Mouse (Mus musculus): Measurements from ENCODE around the gene Abat.

Abat gene

DNA sequence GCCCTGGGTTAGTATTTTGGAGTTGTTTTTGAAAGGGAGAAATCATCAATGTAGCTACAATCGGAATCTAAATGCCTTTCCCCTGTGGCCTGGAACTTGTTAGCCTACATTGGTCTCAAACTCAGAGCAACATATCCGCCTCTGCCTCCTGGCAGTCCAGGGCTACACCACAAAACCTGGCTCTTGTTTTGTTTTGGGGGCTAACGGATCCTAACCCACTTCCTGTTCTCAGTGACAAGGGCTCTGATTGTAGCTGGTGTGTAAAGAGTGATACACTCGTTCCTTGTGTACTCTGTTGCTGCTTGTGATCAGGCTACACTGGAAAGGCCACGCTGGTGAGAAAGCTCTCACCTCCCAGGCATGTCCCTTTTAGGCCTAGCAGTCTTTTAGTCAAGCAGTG, 118.2 kb downstream of the Abat start:
- in situ Hi-C loops (cut with MboI, MseI), result no loop called here

DNA sequence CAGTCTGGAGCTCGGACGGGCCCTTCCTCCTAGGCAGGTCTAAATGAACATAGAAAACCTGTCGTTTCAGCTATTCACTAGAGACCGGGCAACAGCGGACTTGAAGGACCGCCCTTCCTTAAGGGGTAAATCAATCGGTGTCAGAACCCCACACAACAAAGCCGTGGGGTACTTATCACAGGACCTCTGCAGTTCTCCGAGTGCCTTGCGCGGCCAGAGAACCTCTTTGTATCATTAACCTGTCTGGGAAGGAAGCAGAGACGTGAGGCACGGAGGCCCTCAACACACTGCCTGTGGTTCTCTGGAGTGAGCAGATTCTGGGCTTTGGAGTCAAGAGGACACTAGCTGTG, 123.6 kb downstream of the Abat start:
- in situ Hi-C loops (cut with MboI, MseI), result no loop called here

DNA sequence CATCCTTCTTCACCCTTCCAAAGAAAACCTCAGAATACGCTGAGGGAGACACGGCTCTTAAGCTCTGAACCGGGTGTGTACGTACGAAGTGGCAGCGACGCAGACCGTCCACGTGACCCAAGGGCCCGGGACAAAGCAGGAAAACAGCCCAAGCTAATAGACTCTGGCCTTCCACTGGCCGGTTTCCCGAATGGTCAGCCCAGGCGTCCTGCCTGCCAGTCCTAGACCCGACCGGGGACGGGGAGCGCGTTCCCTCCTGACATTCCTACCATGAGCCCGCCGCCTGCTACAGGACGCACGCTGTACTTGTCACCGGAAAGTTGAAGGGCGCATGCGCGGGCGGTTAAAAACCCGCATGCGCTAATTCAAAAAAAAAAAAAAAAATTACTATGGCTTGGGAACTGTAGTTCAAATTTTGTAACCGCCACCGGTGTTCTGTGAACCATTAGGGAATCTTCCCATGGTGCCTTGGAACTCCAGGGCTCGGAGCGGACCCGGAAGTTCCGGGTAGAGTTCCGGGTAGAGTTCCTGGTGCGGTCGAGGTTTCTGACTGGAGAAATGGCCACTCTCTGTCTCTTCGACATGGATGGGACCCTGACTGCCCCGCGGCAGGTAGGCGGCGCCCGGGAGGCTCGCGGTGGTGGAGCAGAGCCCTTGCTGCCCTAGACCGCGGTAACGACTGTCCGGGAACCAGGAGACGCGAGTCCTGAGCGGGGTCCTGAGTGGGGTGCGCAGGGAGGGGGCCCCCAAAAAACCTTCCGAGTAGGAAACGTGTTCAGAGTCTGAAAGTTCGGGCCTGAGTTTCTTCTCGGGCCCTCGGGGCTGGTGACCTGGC, 124.2 kb downstream of the Abat start, which contains the start of the genes Pmm2 and Tmem186:
Gene Pmm2 (plus strand): TSS at position 458 of the 835 bp plus-strand sequence.
Gene Tmem186 (minus strand): TSS at position 496 of the 835 bp plus-strand sequence.
- in situ Hi-C loops (cut with MboI, MseI), result no loop called here

DNA sequence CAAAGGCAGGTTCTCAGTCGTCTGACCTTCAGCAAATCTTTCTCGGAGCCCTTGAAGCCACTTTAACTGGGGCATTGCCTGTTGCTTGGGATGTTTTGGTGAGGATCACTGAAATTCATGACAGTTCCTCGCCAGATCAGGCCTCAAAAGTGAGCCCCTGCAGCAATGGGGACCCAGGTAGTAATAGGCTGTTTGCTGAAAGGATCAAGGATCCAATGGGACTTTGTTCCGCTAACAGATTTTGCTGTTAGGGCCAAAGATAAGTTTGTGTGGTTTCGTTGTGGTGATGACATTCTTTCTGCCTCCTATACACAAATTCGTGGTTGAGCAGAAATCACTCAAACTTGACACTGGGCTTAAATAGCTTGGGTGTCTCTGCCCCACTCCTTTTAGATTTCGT, 124.9 kb downstream of the Abat start:
- in situ Hi-C loops (cut with MboI, MseI), result no loop called here

DNA sequence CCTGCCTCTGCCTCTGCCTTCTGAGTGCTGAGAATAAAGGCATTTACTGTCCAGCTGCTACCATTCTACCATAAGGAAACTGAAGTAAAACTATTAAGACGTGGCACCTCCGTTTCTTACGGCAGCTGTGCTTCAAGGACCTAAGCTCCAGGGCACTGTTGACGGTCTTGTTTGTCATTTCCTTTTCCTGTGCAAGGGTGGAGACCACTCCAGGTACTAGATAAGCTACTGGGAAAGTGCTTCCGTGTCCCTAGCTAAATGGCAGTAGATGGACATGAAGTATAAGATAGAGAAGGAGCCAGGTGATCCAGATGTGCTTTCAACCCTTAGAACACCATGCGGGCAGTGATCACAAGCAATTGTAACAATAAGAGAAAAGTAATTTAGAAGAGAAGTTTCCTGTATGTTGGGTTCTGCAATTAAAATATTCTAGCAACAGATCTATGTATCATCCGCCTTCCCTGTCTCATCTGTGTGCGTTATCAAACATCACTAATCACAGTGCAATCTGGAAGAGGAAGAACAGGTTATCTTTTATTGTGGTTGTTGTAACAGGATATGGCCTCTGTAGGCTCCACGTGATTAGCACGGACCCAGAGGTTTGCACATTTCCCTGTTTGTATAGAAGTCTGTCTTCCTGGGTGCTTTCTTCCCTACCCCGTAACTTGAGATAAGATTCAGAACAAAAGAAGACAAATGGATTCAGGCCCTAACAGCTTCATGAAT, 126.4 kb downstream of the Abat start:
- in situ Hi-C loops (cut with MboI, MseI), result no loop called here

DNA sequence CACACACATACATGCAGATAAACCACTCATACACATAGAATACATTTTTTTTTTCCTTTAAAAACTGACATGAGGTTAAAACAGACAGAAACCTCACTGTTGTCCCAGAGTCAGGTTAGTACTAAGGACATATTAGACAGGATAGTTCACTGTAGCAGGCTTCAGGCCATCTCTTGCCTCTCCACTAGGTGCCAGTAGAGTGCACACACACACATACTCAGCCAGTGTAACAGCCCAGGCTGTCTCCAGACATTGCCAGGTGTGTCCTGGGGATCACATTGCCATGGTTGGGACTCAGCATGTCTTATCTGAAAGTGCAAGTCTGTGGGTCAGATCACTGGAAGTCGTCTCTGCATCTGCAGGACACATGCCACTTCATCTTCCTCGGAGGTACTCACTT, 130.6 kb downstream of the Abat start:
- in situ Hi-C loops (cut with MboI, MseI), result no loop called here

DNA sequence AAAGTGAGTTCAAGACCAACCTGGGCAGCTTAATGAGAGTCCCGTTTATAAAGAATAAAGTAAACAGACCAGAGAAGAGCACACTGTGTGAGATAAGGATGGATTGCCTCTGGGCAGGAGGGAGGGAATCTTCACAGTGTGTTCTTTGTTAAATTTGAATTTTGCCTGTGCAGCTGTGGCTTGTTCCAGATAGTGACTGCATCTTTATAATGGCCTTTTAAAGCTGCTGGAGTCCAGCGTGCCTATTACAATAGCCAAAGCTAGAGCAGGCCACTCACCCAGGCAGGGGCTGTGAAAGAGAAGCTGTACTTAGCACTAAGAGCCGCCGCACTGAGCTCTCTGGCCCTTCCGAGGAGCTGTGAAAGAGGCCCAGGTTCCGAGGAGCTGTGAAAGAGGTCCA, 132.3 kb downstream of the Abat start:
- in situ Hi-C loops (cut with MboI, MseI), result no loop called here

DNA sequence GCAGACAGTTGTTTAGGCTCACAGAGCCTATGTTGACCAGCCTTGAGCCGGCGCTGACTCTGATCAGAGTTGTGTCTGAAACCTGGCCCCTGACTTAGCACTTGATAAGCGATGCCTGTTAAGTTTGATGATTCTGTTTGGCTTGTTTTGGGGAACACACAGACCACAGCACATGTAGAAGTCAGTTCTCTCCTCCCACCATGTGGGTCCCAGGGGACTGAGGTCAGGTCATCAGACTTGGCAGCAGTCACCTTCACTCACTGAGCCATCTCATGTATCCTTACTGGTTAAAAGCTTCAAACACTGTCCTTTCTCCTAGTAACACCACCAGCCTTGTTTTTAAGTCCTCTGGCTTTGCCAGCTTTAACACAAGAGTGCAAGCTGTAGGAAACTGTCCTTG, 136.8 kb downstream of the Abat start:
- in situ Hi-C loops (cut with MboI, MseI), result no loop called here

DNA sequence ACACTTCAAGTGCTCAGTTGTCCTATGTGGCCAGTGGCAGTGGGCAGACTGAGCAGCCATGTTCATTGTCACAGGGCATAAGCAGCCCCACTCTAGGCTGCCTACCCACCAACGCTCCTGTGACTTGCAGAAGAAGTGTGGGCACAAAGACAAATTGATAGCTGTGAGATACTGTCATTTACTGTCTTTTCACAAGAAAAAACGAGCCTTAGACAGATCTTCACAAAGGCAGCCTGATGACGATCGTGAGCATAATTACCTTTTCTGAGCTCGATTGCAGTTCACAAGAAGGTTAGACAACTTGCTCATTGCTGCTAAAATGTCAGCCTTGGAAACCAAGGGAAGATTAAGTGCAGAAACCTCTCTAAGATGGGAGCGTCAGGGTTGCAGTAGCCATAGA, 141.9 kb downstream of the Abat start:
- in situ Hi-C loops (cut with MboI, MseI), result no loop called here

DNA sequence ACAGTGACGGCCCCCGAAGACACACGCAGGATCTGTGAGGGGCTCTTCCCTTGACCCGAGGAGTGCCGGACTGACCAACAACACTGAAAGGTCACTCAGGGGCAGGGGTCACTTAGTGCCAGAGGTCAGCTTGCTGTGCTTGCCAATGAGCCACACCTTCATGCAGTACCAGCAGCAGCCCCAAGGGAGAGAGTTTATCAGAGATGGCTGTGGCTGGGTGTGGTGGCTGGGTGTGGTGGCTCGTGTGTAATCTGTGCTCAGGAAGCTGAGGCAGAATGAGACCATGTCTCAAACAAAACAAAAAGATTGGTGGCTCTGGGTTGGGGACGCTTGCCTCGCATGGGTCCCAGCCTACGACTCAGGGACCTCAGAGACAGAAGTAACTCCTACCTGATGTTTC, 142.4 kb downstream of the Abat start:
- in situ Hi-C loops (cut with MboI, MseI), result no loop called here

DNA sequence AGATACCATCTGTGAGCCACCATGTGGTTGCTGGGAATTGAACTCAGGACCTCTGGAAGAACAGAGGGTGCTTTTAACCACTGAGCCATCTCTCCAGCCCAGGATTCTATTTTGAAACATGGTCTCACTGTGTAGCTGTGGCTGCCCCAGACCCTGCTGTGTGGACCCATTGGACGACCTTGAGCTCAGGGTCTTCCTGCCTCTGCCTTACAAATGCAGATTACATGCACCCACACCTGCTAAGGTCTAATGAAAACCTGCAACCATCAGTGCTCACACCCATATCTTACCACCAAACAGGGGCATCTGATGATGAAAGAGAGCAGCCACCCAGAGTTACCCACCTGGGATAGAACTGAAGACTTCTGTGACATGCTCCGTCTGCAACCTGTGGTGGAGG, 143.0 kb downstream of the Abat start:
- in situ Hi-C loops (cut with MboI, MseI), result no loop called here

DNA sequence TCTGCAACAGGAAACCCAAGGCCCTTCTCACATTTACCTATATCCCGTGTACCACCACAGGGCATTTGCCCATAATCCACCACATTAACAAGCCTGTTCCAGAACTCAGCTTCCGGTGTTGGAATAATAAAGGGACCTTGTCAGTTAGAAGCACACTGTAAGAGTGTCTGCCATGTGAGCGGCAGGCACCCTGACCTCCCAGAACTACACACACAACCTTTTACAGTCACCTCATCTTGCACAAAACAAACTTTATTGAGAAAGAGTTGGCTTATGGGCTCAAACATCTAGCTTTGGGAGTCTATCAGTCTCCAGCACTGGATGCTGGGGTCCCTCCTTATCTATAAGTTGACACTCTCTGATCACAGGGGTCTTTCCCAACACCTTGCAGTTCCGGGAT, 145.1 kb downstream of the Abat start:
- in situ Hi-C loops (cut with MboI, MseI), result no loop called here

DNA sequence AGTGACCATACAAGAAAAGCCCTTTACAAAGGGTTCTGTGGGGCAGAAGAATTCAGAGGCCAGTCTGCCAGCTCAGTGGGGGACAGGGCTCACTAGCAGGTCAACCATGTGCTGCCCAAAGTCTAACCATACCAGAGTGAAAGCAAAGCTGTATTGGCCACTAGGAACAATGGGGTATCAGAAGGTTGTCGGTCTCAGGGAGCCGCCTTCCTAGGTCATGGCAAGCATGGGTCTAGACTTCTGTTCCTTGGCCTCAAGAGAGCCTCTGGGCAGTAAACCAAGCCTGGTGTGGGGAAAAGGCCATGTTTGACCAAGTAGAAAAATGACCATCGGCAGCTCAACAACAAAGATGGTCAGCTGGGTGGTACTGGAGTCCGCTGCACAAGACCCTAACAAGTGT, 145.5 kb downstream of the Abat start:
- in situ Hi-C loops (cut with MboI, MseI), result no loop called here

DNA sequence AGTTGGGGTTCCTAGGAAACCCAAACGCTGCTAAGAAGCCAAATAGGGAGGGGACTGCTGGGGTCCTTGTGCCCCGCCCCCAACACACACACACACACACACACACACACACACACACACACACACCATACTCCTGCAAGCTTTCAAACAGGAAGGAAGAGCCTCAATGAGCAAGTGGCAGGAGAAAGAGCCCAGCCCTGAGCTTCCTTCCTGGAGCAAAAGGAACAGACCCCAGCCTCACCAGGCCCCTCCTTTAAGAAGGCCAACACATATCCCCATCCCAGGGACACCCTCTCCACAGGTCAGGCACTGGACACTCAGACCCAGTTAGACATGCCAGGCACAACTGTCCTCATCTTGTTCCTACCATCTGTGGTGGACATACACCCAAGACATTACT, 149.8 kb downstream of the Abat start:
- in situ Hi-C loops (cut with MboI, MseI), result no loop called here

DNA sequence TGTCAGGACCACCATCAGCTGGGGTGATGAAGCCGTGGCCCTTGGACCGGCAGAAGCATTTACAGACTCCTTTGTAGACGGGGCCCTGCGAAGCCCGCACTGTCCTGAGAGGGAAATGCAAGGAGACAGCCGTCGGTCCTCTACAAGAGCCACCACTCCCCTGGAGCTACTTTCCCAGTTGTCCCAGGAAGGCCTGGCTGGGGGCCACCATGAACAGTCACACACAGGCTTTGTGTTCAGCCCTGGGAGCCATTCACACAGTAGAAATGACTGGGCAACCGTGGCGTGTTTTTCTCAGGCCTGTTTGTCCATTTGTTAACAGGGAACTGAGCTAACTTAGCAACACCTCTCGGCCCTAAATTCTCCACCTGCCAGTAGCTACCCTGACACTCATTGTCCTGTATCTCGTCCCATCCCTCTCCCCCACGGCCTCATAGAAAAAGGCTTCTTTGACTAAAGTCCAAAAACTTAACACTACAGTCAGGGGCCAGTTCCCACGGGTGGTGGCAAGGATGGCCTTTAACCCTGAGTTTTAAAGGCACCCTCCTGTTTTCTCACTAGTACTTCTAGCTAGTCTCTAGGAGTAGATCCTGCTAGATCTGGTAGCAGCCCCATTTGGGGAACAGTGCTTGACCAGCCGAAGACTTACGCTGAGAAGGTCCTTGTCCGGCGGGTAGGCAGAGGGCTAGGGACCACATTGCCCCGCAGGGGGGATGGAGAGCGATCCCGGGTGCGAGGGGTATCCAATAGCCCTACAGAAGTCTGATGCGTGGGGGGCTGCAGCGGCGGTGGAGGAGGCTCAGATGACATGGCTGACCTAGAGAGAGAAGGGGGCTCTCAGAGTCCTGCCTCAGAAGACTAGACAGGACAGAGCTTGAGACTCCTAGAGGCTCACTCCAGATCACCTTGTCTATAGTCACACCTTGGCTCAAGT, 150.6 kb downstream of the Abat start:
- in situ Hi-C loops (cut with MboI, MseI), result no loop called here

DNA sequence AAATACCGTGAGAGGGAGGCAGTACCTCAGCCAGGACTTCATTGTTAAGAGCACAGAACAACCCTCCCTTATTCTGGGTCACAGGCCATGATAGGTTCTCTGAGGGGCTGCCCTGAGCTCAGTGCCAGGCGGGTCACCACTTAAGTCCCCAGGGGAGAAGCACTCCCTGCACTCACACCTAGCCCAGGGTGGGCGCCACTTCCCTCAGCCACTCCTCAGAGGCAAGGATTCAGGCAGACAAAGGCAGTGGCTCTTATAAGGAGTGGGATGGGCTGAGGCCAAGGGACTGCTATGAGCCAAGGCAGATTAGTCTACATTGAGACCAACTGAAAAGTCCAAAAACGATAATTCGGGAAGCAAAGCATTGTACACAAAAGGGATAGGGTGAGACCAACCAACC, 152.1 kb downstream of the Abat start:
- in situ Hi-C loops (cut with MboI, MseI), result no loop called here

DNA sequence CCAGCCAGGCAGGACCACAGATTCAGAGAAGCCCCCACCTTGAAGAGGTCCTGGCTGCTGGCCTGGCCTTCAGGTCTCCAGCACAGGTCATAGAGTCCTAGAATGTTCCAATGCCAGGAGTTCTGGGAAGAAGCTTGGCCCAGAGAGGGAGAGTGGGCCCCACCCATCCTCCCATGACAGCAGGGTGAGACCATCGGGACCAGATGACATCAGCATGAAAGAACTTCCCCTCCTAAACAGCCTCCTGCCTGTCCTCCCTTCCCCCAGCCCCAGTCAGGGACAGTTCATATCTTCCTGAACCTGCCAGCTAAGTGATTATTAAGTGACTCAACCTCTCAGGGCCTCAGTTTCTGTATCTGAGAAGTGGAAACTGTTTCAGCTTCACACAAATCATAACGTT, 153.2 kb downstream of the Abat start:
- in situ Hi-C loops (cut with MboI, MseI), result no loop called here

DNA sequence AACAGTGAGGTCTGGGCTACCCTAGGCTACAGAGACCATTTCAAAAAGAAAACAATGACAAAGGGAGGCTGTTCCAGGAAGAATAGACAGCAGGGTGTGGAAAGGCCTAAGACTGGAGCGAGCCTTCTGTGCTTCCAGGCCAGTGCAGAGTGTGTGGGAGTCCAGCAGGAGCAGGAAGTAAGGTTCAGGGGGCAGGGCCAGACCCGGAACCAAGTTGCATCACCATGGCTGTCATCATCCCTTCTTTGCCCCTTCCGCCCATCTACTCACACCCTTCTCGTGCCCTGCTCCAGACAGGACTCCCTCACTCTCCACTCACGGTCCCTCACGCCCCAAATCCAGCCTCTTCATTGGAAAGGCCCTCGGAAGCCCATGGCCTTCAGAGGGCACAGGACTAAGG, 154.0 kb downstream of the Abat start:
- in situ Hi-C loops (cut with MboI, MseI), result no loop called here

DNA sequence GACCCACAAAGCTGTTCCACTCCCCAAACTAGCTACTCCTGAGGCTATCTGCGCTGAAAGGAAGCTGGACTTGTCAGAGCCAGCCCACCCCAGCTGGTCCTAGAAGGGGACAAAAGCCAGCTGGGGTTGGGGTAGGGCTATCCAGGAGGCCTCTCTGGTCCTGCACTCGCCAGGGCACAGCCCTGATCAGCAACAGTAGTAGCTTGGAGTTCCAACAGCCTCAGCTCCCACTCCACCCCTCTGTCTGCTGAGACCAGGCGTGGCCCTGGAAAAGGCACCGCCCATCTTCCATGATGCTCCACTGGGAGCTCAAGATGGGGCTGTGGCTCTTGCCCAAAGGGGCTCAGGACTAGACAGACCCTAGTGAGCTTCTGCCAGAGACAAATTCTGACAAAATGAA, 154.6 kb downstream of the Abat start:
- in situ Hi-C loops (cut with MboI, MseI), result no loop called here

DNA sequence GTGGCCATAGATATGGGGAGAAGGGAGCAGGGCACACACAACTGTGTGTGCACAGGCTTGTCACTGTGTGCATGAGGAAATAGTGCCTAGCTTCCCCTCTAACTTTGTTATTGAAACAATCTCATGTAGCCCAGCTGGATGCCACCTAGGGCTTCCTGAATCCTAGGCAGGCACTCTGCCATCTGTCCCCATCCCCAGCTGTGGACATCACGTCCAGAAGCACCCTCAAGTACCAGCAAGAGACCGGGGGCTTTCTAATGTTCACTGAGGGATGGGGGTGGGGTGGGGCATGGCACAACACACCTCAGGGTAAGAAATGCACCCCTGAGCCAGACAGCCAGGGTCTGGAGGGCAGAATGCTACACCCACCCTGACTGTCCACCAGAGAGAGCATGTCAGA, 155.2 kb downstream of the Abat start:
- in situ Hi-C loops (cut with MboI, MseI), result no loop called here

DNA sequence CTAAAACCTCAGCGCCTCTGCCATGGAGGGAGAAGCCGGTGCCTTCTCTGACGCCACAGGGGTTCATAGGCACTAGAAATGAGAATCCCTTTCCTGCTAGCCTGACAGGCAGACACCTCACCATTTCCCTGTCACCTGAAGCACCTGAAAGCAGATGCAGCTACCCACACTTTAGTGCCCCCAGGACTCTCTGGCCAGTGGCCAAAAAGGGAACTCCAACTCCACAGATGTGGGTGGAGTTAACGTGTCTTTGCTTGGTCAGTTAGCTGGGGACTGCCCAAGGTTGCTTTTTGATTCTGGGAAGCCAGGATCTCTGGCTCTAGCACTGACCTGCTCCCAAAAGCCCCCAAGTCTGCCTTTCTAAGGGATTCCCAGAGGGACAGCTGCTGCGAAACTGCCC, 156.2 kb downstream of the Abat start:
- in situ Hi-C loops (cut with MboI, MseI), result no loop called here

Data from T-helper 2 cell (primary cell).